Mouse (Mus musculus) forebrain, postnatal 0 days (tissue): ENCODE measurements around the gene F9. TPM values are rescaled to one million over a fixed set of nuclear protein-coding genes. Genes with fewer than 3 reads are reported as not detected.
"Not testable (repeated sequence)": the region's sequence is repeated elsewhere in the genome, so short reads cannot be mapped to it uniquely, and the experiment has no call there.

Experiments used
- ATAC-seq: fragments of 200-750 bp; cut with Nextera tagmentation; 2 replicates; pipeline ENCODE4 v1.8.0; 2017; ENCODE audit warnings: mild to moderate bottlenecking, moderate library complexity
- DNase-seq: peaks from one replicate; pipeline ENCODE4 v3.0.0-alpha.2; 2015
- H3K27ac ChIP-seq: fragments of 300-500 bp; sonication (generic); 2 replicates; pipeline ENCODE4 v1.5.1; 2014; ENCODE audit warnings: low read depth, mild to moderate bottlenecking, antibody characterized with exemption, low read length, moderate library complexity, mixed read lengths
- H3K27me3 ChIP-seq: fragments of 300-500 bp; sonication (generic); 2 replicates; pipeline ENCODE4 v1.6.1; 2014; ENCODE audit warnings: mild to moderate bottlenecking, low read length, mixed read lengths; ENCODE audit not compliant: insufficient read depth
- H3K36me3 ChIP-seq: fragments of 300-500 bp; sonication (generic); 2 replicates; pipeline ENCODE4 v1.6.1; 2014; ENCODE audit warnings: mild to moderate bottlenecking, moderate library complexity; ENCODE audit not compliant: insufficient read depth
- H3K4me1 ChIP-seq: fragments of 300-500 bp; sonication (generic); 2 replicates; pipeline ENCODE4 v1.6.1; 2014; ENCODE audit warnings: antibody characterized with exemption; ENCODE audit not compliant: insufficient read depth
- H3K4me2 ChIP-seq: fragments of 300-500 bp; sonication (generic); 2 replicates; pipeline ENCODE4 v1.6.1; 2014; ENCODE audit warnings: low read depth, mild to moderate bottlenecking, moderate library complexity
- H3K4me3 ChIP-seq: fragments of 300-500 bp; sonication (generic); 2 replicates; pipeline ENCODE4 v1.5.1; 2014; ENCODE audit warnings: low read depth, low read length, mixed read lengths
- H3K9ac ChIP-seq: fragments of 300-500 bp; sonication (generic); 2 replicates; pipeline ENCODE4 v1.6.1; 2014; ENCODE audit warnings: mild to moderate bottlenecking
- H3K9me3 ChIP-seq: fragments of 300-500 bp; sonication (generic); 2 replicates; pipeline ENCODE4 v1.6.1; 2016; ENCODE audit warnings: low read length
- CTCF ChIP-seq: sonication (generic); IDR thresholded peaks from 2 replicates; pipeline ENCODE4 v1.5.1; 2016; ENCODE audit warnings: antibody characterized with exemption, control low read depth, low read depth
- WGBS: fragments of 180-500 bp; shearing (Covaris S2); extraction: QIAGEN DNeasy Blood & Tissue Kit; methylation state at CpG from one replicate; pipeline ENCODE4 v1.1.7; 2014; 5-methylcytosine and 5-hydroxymethylcytosine counted together
- polyA plus RNA-seq: library from polyadenylated mRNA; unstranded; fragments of >200 nt; fragmentation: Nextera tagmentation; extraction: Ambion mirVana; gene quantifications from 2 replicates; pipeline ENCODE4 v1.2.1, GENCODE M21; 2015
- total RNA-seq: library from RNA; depleted of rRNA; stranded (reverse); fragments of >200 nt; gene quantifications from 2 replicates; pipeline ENCODE4 v1.2.3, GENCODE M21; 2014; rRNA removed

The F9 gene
- total RNA-seq (not detected in 2 replicates), polyA plus RNA-seq (0.05 TPM in 1 of 2 replicates, not detected in the other)

- Histone ChIP-seq H3K4me3 (no peak within 1 kb of the TSS), H3K4me2 (no peak within 1 kb of the TSS), H3K9me3 (no peaks in the 10 kb centered on the region), H3K36me3 (no peaks in the 10 kb centered on the region), H3K27ac (no peak within 1 kb of the TSS), H3K27me3 (no peaks in the 10 kb centered on the region), H3K4me1 (no peaks in the 10 kb centered on the region), H3K9ac (no peak within 1 kb of the TSS)
- no peak for DNase-seq
- TF ChIP-seq CTCF: no peak
- 87% methylated on average over 10 of the region's 10 CpGs for WGBS
- ATAC-seq: no peak
Measured at GRCm38 (mm10) chrX:59999221-60000083, at the start of gene F9. TSS of gene F9 (plus strand) at chrX:59999464.

GRCm38 (mm10) chrX:59969767-59970166 is 29.5 kb upstream of the F9 start:
- not testable (repeated sequence) for H3K36me3 ChIP-seq, DNase-seq, H3K27ac ChIP-seq, H3K4me3 ChIP-seq, ATAC-seq, H3K9me3 ChIP-seq, H3K9ac ChIP-seq, H3K4me2 ChIP-seq, H3K27me3 ChIP-seq, H3K4me1 ChIP-seq

- no peak overlapping the region for H3K9ac ChIP-seq
- no peak overlapping the region for H3K27ac ChIP-seq
- TF ChIP-seq CTCF: no peak
- no peaks in the 10 kb centered on the region for H3K4me1 ChIP-seq
- H3K9me3 ChIP-seq: no peaks in the 10 kb centered on the region
- whole genome bisulfite sequencing: 65% methylated on average over 3 of the region's 3 CpGs
- H3K27me3 ChIP-seq: no peaks in the 10 kb centered on the region
- no peak overlapping the region for H3K4me2 ChIP-seq
- H3K36me3 ChIP-seq: no peaks in the 10 kb centered on the region
- no peak overlapping the region for H3K4me3 ChIP-seq
- ATAC-seq (no peak), DNase-seq (no peak)
Measured at GRCm38 (mm10) chrX:60000084-60000443, 800 bp downstream of the F9 start.

- no peak for TF ChIP-seq CTCF
- ATAC-seq: no peak
- Histone ChIP-seq H3K27ac (no peak overlapping the region), H3K9me3 (no peaks in the 10 kb centered on the region), H3K27me3 (no peaks in the 10 kb centered on the region), H3K36me3 (no peaks in the 10 kb centered on the region), H3K4me1 (no peaks in the 10 kb centered on the region), H3K9ac (no peak overlapping the region), H3K4me2 (no peak overlapping the region), H3K4me3 (no peak overlapping the region)
- WGBS: 93% methylated on average over 2 of the region's 2 CpGs
- DNase-seq: no peak
Measured at GRCm38 (mm10) chrX:60001461-60001860, 2.2 kb downstream of the F9 start.

GRCm38 (mm10) chrX:60013084-60013676 is 13.9 kb downstream of the F9 start:
- H3K9me3 ChIP-seq: no peaks in the 10 kb centered on the region
- no peak overlapping the region for H3K4me3 ChIP-seq
- H3K4me2 ChIP-seq: no peak overlapping the region
- ATAC-seq (no peak), DNase-seq (peak; percentile 25)
- peak; percentile 64 for TF ChIP-seq CTCF
- H3K9ac ChIP-seq: no peak overlapping the region
- no peaks in the 10 kb centered on the region for H3K36me3 ChIP-seq
- no peak overlapping the region for H3K27ac ChIP-seq
- H3K27me3 ChIP-seq: no peaks in the 10 kb centered on the region
- H3K4me1 ChIP-seq: no peaks in the 10 kb centered on the region

GRCm38 (mm10) chrX:60014588-60014987 is 15.3 kb downstream of the F9 start:
- ATAC-seq (no peak), DNase-seq (no peak)
- Histone ChIP-seq H3K27ac (no peak overlapping the region), H3K9ac (no peak overlapping the region), H3K36me3 (no peaks in the 10 kb centered on the region), H3K4me2 (no peak overlapping the region), H3K27me3 (no peaks in the 10 kb centered on the region), H3K4me3 (no peak overlapping the region), H3K9me3 (no peaks in the 10 kb centered on the region), H3K4me1 (no peaks in the 10 kb centered on the region)
- no peak for TF ChIP-seq CTCF
- 83% methylated on average over 1 of the region's 1 CpGs for WGBS

GRCm38 (mm10) chrX:60021007-60021406 is 21.7 kb downstream of the F9 start:
- H3K4me3 ChIP-seq: no peak overlapping the region
- DNase-seq: no peak
- no peak for ATAC-seq
- TF ChIP-seq CTCF: no peak
- WGBS: 82% methylated on average over 4 of the region's 4 CpGs
- H3K36me3 ChIP-seq: no peaks in the 10 kb centered on the region
- H3K27ac ChIP-seq: no peak overlapping the region
- no peaks in the 10 kb centered on the region for H3K4me1 ChIP-seq
- no peak overlapping the region for H3K9ac ChIP-seq
- no peak overlapping the region for H3K4me2 ChIP-seq
- H3K27me3 ChIP-seq: no peaks in the 10 kb centered on the region
- no peaks in the 10 kb centered on the region for H3K9me3 ChIP-seq
